Mouse (Mus musculus) urinary bladder, postnatal 4 days (tissue): ENCODE measurements around the gene Atp13a3.

Source experiments
- DNase-seq, 2 experiments: peaks; one replicate each; pipeline ENCODE4 v3.0.0; 2021 to 2022; ENCODE audit warnings: low spot score in 2 of 2

The Atp13a3 gene

DNA sequence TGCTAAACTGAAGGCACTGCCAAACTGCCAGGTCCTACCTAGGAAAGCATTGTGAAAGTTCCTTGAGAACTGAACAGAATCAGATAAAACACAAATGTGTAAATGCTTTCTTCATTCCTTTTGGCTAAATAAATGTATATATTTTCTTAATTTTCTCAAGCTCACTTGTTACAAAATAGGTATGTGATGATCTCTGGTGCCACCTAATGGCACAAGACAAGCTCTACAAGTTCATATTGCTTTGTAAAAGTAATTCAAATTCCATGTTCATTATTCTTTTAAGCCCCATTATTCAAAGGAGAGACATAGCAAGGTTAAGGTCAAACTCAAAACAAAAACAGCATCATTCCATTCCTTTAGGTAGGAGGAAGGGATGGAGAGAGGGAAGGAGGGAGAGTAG, 91.5 kb downstream of the Atp13a3 start:
- no peak for DNase-seq

DNA sequence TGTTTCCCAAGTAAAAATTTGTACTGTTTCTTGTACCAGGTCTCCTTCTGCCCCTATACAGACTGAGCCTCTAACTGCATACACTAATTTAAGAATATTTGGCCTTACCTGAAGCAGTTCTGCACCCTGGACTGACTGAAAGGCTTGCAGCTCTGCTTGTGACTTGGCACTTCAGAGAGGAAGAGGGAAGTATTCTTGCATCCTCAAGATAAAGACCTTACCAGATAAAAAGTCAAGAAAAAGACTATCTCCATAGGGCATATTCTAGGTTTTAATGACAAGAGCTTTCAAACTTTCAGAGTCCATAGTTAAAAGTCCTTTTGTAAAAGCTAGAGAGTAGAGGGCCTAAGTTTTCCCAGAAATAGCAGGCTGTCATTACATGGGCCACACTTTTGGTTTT, 95.1 kb downstream of the Atp13a3 start, which contains the start of gene Gp5:
Gene Gp5, minus strand, starts transcription at position 133 of the 400 bp plus-strand sequence.
- DNase-seq = no peak

DNA sequence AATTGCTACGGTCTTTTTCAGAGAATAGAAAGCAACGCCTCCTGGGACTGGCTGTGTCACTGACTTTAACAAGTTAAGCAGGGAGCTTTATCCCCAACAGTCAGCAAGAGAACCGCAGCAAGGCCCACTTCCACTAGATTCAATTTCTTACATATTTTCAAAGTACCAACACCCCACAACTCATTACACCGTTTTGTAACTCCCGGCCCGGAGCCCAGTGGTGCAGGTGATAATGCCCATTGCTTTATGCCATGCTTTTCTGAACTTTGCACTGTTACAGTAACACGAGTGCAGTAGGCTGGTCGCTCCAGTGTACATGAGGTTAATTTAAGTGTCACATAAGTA, 95.6 kb downstream of the Atp13a3 start:
- DNase-seq = no peak

DNA sequence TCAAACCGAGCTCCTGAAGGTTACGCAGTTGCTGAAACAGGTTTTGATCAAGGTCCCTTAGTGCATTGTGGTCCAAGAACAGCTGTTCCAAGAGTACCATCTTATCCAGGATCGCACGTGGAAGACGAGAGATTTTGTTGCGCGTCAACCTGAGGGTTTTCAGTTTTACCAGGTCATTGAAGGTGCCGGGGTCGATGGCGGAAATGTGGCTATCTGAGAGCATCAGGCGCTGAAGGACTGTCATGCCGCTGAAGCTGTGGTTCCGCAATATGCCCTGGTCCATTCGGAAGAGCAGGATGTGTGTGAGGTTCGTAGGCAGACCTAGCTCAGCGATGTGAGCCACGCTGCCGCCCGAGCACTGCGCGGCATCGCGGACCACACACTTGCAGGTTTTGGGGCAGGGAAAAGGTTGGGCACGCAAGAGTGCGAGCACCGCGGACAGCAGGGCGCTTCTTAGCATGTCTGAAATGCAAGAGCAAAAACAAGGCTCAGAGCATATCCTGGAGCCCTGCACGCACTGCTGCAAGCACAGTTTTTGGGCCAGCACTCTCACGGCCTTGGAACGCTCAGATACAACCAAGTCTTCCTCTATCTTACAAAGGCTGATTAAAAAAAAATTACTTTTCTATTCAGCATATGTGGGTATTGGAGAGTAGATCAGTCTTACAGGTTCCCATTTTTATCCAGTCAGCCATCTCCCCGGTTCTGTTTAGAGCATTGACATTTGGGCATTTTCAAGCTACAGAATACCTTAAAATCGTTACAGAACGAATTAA, 96.2 kb downstream of the Atp13a3 start:
- DNase-seq = no peak

DNA sequence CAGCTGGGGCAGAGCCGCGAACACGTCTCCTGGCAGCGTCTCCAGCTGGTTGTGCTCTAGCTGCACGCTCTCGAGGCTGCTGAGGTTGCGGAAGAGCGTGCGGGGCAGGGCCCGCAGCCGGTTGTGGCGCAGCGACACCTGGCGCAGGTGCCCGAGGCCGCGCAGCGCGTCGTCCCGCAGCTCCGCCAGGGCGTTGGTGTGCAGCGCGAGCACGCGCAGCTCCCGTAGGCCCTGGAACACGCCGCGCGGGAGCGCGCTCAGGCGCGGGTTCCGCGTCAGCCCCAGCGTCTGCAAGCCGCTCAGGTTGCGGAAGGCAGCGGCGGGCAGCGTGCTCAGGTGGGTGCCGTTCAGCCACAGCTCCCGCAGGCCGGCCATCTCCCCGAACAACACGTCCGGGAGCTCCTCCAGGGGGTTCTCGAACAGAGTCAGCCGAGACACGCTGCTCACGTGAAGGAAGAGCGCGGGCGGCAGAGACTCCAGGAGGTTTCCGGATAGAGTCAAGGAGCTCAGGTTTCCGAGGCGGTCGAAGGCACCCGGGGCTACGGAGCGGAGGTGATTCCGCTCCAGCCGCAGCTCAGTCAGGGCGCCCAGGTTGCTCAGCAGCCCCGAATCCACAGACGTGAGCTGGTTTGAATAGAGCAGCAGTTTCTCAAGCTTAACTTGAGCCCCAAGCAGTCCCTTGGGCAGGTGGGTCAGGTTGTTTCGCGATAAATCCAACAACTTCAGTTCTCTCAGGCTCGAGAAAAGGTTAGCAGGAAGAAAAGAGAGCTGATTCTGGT, 97.0 kb downstream of the Atp13a3 start:
- DNase-seq = no peak

DNA sequence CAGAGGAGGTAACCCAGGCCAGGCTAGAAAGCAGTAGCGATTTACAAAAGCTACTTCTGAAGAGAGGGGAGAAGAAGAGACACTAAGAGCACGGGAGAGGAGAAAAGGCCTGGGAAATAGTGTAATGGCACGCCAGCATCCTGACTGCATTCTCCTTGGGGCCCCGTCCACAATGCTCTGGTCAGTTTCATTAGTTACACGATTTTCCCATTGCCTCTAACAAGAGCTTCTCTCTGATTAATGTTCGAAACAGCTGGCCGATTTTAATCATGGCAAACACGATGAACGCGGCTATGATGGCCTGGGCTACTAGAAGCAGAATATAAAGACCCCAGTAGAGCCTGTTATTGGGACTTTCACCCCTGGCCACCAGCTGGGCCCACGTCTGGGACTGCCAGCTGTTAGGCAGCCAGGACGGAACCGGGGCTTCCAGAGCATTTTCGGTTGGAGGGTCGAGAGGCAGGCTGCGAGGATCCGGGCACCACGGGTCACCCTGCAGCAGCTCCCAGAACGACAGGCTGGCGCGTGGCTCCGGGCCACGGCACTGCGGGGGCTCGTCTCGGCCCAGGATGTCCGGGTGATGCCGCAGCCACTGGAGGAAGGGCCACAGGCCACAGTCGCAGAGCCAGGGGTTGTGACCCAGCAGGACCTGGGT, 97.7 kb downstream of the Atp13a3 start:
- DNase-seq = no peak

DNA sequence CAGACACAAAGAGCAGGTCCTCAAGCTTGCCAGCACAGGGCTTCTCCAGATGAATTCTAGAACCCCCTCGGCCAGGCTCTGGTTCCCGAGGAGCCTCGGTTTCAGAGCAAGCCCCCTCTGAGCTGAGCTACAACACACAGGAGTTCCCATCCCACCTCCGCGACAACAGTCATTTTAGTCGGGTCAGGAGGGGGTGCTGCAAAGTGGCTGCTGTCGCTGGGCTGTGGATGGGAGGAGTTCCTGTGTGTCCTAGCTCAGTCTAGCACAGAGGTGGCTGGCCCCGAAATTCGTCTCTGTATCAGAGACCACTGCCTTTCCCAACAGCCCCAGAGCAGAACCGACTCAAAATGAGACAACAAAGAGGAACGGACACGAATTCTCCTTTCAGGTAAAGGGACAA, 98.5 kb downstream of the Atp13a3 start:
- DNase-seq = no peak

DNA sequence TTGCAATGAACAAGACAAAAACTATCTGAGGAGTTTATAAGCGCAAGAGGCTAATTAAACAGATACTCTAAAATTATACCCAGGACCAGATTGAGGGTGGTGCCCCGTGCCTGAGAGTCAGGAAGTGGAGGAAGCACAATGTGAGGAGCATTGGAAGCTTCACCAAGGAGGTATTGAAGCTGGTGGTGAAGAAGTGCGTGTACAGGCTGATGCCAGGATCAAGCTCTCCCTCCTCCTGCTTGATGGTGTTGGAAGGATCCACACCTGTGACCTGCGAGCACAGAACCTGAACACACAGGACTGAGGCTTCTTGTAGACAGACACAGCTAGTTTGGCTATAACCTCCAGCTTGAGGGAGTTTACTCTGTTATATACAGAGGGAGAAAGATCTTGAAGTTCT, 99.7 kb downstream of the Atp13a3 start:
- DNase-seq = no peak

DNA sequence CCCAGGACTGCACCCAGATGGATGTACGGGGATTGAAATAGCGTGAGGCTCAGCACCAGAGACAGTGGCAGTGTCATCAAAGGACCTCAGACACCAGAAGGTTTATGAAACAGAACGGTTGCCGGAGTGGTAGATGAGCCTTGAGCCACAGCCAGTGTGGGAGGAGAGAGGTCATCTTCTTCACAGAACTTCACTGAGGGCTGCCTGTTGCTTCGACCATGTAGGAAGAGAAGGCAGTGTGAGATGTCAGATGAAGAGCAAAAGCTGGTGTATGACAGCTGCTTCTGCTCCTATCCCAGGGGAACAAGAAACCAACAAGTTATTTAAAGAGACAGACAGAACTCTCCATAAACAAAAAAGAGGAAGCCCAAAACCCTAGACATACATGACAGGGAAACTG, 101.5 kb downstream of the Atp13a3 start:
- no peak for DNase-seq

DNA sequence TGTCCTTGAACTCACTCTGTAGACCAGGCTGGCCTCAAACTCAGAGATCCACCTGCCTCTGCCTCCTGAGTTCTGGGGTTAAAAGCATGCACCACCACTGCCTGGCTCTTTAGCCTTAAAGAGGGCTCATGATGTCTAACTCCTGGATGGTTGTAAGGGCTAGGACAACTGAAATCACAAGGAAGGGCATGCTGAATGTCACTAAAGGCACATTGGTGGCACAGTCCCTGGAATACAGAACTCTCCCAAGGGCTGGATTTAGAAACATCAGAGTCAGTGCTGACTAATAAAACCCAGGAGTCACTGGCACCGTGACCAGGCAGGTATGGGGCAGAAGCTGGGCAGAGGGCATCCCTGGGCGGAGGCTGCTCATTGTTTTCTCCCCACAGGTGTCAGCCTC, 102.4 kb downstream of the Atp13a3 start:
- no peak for DNase-seq

DNA sequence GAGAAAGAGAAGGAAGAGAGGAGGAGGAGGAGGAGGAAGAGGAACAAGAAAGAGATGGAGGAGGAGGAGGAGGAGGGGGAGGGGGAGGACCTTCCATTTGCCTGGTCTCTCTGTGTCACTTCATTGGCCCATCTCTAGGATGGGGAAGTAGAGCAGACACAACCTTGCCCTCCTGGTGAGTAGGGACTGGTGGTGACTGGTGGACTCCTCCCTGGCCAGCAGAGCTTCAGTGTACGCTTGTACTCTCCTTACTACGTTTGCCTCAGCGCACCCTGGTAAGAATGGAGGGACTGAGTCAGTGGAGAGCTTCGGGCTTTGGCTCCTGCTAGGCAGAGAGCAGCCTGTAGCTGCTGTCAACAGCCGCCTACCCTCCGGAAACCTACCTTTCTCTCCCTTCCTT, 103.1 kb downstream of the Atp13a3 start:
- no peak for DNase-seq

DNA sequence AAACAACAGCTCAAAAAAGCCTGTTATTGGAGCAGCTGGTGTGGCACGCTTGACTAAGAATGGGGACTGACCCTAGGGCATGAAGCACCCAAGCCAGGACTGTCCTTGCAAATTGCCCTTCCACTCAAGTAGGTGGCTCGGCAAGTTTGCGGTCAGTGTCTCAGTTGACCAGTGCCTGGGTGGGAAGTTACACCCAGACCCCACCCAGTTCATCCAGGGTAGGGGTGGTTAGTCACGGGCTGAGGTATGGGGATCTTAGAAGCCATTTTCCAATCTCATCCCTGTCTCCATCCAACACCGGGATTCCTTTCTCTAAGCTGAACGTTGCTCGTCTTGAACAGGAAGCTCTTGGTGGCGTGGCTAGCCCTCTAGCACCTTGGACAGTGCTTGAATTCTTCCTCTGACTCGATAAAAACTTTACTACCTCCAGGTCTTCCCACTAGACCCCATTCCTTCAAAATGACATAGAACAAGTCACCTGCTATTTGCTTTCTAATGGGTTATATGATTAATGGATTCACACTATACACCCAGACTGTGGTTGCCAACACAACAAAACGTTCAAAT, 106.0 kb downstream of the Atp13a3 start:
- no peak for DNase-seq

DNA sequence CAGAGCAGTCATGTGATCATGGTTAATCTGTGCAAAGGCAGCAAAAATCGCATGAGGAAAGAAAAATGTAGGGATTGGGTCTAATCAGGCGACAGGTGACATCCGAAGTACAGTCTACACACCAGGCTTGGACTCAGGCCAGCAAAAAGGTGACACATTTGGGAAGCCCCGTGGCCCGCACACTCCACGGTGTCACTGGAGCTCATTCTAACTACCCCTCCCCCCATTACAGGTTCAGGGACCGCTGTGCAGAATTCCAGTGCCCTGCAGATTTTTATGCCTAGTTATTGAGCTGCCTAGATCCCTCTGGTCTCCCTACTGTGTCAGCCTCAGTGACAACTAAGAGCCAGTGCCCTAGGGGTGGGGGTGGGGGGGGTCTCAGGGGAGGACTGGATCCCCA, 108.3 kb downstream of the Atp13a3 start:
- DNase-seq = peak in 1 of 2 experiments; percentile 56

DNA sequence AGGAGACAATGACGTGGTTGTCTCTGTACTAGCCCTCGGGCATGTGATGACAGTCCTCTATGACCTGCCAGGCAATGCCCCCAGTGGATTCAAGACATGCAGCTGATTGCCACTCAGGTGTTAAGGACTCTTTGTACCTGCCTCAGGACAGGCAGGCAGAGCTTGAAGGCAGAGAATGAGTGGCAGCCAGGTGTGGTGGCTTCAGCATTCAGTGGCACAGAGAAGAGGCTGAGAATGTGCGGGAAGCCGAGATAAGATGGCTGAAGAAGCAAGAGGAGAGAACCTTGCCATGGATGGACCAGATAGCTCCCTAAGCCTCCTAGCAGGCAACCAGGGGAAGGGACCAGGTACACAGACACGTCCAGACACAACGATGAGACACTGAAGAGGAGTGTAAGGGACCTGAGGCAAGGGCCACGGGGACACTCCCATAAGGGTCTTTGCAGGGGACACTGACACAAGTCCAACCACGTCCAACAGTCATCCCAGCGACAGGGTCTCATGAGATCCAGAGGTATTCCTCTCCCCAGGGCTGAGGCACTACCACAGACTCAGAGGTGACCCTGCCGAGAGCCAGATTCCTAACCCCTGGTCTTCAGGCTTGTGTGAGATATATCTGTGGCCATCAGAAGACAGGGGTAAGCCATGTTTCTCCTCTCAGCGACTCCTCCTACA, 109.0 kb downstream of the Atp13a3 start:
- peak in 1 of 2 experiments; percentile 45 for DNase-seq

DNA sequence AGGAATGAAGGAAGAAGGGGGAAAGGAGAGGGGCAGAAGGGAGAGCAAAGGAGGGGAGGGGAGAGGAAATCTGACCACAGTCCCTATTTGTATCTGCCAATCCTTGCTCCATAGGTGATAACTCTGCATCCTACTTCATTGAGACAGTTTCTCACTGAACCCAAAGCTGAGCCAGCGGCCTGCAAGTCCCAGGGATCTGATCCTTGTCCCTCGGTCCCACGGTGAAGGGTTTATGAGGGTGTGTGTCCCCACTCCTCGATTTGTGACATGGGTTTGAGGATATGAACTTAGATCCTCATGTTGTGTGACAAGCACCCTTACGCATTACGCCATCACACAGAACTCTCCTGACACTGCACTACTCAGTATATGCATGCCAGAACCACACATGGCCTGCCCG, 110.7 kb downstream of the Atp13a3 start:
- DNase-seq = no peak

DNA sequence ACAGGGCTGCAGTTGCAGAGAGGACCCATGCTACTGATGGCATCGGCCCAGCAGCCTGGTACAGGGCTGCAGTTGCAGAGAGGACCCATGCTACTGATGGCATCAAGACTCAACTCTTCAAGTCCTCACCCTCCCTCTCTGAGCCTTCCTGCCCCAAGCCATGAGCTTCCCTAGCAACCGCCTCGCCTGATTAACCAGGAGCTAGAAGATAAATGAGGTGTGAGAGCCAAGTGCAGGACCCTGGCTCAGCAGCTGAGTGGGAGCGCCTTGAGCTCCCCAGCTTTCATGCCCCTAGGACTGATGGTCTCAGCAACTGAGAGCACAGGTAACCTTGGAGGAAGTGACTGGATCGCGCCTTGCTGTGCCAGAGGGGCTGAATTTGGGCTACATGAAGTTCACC, 115.3 kb downstream of the Atp13a3 start:
- DNase-seq = no peak

DNA sequence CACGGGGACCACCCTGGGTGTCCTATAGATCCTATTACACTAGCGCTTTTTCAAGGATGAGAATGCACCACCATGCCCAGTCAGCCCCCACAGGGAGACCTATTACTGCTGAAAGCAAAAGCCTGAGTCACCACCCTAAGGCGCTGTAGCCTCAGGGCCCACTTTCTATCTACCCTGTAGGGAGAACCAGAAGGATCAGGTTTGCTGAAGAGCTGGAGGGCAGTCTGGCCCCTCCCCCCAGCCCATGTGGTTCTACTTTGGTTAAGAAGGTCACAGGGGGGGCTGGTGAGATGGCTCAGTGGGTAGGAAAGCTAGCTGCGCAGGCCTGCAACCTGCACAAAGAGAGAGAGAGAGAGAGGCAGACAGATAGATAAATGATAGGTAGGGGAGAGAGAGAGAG, 120.1 kb downstream of the Atp13a3 start:
- no peak for DNase-seq

DNA sequence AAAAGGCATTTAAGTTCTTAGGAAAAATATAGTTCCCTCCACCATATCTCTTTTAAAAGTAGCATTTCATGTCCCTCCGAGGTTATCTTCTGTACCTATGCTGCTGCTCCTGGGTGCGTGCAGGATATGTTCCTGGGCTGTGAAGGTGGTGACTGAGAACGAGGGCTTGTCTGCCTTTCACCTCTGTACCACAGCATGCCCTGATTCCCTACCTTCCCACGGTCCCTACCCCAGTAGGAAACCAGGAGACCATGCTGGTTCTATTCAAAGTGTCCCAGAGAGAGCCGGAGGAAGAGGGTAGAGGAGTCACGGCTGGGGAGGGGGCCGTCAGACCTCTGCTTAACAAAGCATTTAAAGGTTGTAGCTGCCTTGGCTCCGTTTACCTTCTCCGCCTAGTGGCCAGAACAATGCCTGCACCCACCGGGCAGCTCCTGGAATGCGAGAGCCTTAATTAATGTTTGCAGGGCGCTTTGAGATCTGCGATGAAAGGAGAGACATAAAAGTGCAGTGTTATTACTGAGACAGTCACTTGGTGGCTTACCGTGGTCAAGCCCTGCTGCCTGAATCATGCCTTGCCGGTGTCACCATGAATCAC, 121.9 kb downstream of the Atp13a3 start:
- DNase-seq = no peak

DNA sequence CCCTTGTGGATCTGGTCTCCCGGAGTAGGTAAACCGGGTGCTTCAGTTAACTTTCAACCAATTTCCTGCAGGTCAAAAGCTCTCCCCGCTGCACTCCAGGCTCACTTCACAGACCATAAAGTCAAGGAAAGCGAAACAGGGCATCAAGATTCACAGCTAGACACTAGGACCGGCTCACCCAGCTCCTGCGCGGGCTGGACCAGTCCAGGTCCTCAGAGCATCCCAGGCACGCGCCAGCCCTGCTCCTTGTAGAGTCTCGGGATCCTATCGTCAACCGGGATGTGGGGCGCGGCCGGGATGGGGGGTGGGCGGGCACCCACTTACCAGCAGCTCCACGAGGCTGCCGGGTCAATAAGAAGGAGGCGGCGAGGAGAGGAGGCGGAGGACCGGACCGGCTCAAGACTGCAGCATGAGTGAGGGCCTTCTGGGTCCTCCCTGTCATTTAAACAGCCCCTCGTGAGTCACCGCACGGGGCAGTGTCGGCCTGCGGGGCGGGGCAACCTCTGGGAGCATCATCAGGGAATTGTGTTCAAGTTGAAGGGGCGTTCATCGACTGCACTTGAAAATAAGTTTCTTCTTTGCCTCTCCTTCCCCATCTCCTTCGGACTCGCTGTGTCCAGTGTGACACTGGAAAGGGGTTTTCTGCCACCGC, 122.8 kb downstream of the Atp13a3 start, which contains the start of gene Lrrc15:
Gene Lrrc15, minus strand, starts transcription at position 413 of the 652 bp plus-strand sequence.
- no peak for DNase-seq

DNA sequence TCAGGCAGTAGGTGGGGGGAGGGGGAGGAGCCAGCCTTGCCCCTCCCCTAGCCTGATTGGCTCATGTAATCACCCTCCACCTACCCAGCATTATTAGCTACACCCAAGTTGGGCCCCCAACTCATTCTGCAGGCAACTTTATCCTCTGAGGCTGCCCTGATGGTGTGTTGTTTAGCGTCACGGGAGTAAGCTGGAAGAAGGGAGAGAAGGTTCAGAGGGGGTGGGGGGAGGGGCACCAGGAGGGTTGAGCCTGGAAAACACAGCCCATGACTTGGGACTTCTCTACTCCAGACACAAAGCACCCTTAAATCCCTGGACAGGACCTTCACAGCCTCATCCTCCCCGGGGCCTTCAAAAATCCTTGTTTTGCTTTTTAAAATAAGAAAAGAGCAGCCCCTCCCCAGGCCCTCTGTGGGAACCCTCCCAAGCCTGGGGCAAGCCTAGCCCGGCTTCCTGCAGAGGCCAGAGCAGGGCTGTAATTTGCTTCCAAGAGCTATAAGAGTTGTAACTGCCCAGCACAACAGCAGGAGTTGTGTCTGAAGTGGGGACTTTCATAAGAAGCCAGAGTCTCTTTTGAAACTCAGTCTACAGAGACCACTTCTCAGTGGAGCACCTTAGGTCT, 125.0 kb downstream of the Atp13a3 start:
- no peak for DNase-seq
